Mouse (Mus musculus): ENCODE data around the gene Hinfp. TPM values are rescaled to one million over a fixed set of nuclear protein-coding genes. Genes with fewer than 3 reads are reported as not detected.

Hinfp gene
- polyA plus RNA-seq, 1 experiment from 2014 or later = 14.9 TPM

- Histone ChIP-seq H3K27ac (no peak overlapping the region), H3K4me1 (replicated peaks; ENCODE audit: insufficient read depth, low read length) (peaks cover 16% of the 10 kb centered on the region), H3K4me3 (replicated peaks; ENCODE audit: low read depth, low read length) (no peak overlapping the region), H3K9me3 (replicated peaks; ENCODE audit: low read length) (no peaks in the 10 kb centered on the region), H3K36me3 (ENCODE audit: insufficient read depth, low read length) (peaks cover 37% of the 10 kb centered on the region), H3K27me3 (ENCODE audit: insufficient read depth, low read length) (no peaks in the 10 kb centered on the region), H3K9ac (ENCODE audit: low read depth, low read length) (no peak overlapping the region), H3K4me2 (ENCODE audit: low read length) (peak overlapping the region; percentile 93; the same call in 1 of the 2 replicates)
- DNase-seq (ENCODE audit: low spot score) (no peak), ATAC-seq (replicated peaks; ENCODE audit: low FRiP score, low read depth) (no peak)
- 72% methylated on average over 4 of the region's 4 CpGs for WGBS
- no peak for TF ChIP-seq CTCF (IDR thresholded peaks at IDR 0.05; ENCODE audit: low read depth)
These were observed 12.0 kb upstream of the Hinfp start for GRCm38 (mm10) chr9:44317452-44317851.

- DNase-seq (ENCODE audit: low spot score) = no peak
- 94% methylated on average over 18 of the region's 18 CpGs for WGBS
- no peak for TF ChIP-seq CTCF (IDR thresholded peaks at IDR 0.05; ENCODE audit: low read depth)
These were observed 9.4 kb upstream of the Hinfp start for GRCm38 (mm10) chr9:44314910-44315309.

GRCm38 (mm10) chr9:44314257-44314547, 8.7 kb upstream of the Hinfp start:
- TF ChIP-seq CTCF (IDR thresholded peaks at IDR 0.05; ENCODE audit: low read depth) = no peak
- Histone ChIP-seq H3K9ac (ENCODE audit: low read depth, low read length) (no peak overlapping the region), H3K36me3 (ENCODE audit: insufficient read depth, low read length) (peaks cover 37% of the 10 kb centered on the region), H3K27me3 (ENCODE audit: insufficient read depth, low read length) (no peaks in the 10 kb centered on the region), H3K27ac (no peak overlapping the region), H3K9me3 (replicated peaks; ENCODE audit: low read length) (no peaks in the 10 kb centered on the region), H3K4me2 (ENCODE audit: low read length) (no peak overlapping the region), H3K4me3 (replicated peaks; ENCODE audit: low read depth, low read length) (no peak overlapping the region), H3K4me1 (replicated peaks; ENCODE audit: insufficient read depth, low read length) (peaks cover 17% of the 10 kb centered on the region)
- WGBS = 74% methylated on average over 4 of the region's 4 CpGs
- ATAC-seq (replicated peaks; ENCODE audit: low FRiP score, low read depth) (no peak), DNase-seq (ENCODE audit: low spot score) (no peak)

More at GRCm38 (mm10) chr9:44314910-44315309, 9.4 kb upstream of the Hinfp start:
- no peak overlapping the region for H3K4me3 ChIP-seq (replicated peaks; ENCODE audit: low read depth, low read length)
- no peak for ATAC-seq (replicated peaks; ENCODE audit: low FRiP score, low read depth)
- H3K27ac ChIP-seq = no peak overlapping the region
- no peaks in the 10 kb centered on the region for H3K9me3 ChIP-seq (replicated peaks; ENCODE audit: low read length)
- no peak overlapping the region for H3K4me2 ChIP-seq (ENCODE audit: low read length)
- H3K36me3 ChIP-seq (ENCODE audit: insufficient read depth, low read length) = peaks cover 37% of the 10 kb centered on the region
- peaks cover 19% of the 10 kb centered on the region for H3K4me1 ChIP-seq (replicated peaks; ENCODE audit: insufficient read depth, low read length)
- no peaks in the 10 kb centered on the region for H3K27me3 ChIP-seq (ENCODE audit: insufficient read depth, low read length)
- no peak overlapping the region for H3K9ac ChIP-seq (ENCODE audit: low read depth, low read length)

GRCm38 (mm10) chr9:44313476-44314256, 8.2 kb upstream of the Hinfp start:
- no peak for TF ChIP-seq CTCF (IDR thresholded peaks at IDR 0.05; ENCODE audit: low read depth)
- H3K4me3 ChIP-seq (replicated peaks; ENCODE audit: low read depth, low read length) = no peak overlapping the region
- 83% methylated on average over 19 of the region's 19 CpGs for whole genome bisulfite sequencing
- H3K9me3 ChIP-seq (replicated peaks; ENCODE audit: low read length) = no peaks in the 10 kb centered on the region
- no peak overlapping the region for H3K9ac ChIP-seq (ENCODE audit: low read depth, low read length)
- H3K27me3 ChIP-seq (ENCODE audit: insufficient read depth, low read length) = no peaks in the 10 kb centered on the region
- peaks cover 11% of the 10 kb centered on the region for H3K4me1 ChIP-seq (replicated peaks; ENCODE audit: insufficient read depth, low read length)
- no peak for ATAC-seq (replicated peaks; ENCODE audit: low FRiP score, low read depth)
- H3K27ac ChIP-seq = no peak overlapping the region
- peaks cover 37% of the 10 kb centered on the region for H3K36me3 ChIP-seq (ENCODE audit: insufficient read depth, low read length)
- H3K4me2 ChIP-seq (ENCODE audit: low read length) = no peak overlapping the region
- DNase-seq (ENCODE audit: low spot score) = no peak

- WGBS = 21% methylated on average over 27 of the region's 27 CpGs
- H3K4me2 ChIP-seq (ENCODE audit: low read length) = peak overlapping the region; percentile 35
- no peak overlapping the region for H3K4me3 ChIP-seq (replicated peaks; ENCODE audit: low read depth, low read length)
- ATAC-seq (replicated peaks; ENCODE audit: low FRiP score, low read depth) = peak; percentile 58; the same call in 1 of the 2 replicates
- peak; percentile 85 for DNase-seq (ENCODE audit: low spot score)
- TF ChIP-seq CTCF (IDR thresholded peaks at IDR 0.05; ENCODE audit: low read depth) = 0 out of 2 replicates have a peak, but pooled peaks have one; percentile 13
- H3K27me3 ChIP-seq (ENCODE audit: insufficient read depth, low read length) = no peaks in the 10 kb centered on the region
- H3K9ac ChIP-seq (ENCODE audit: low read depth, low read length) = 0 out of 2 replicates have a peak overlapping the region, but pooled peaks have one; percentile 35
- H3K4me1 ChIP-seq (replicated peaks; ENCODE audit: insufficient read depth, low read length) = 0 out of 2 replicates have a peak, but pooled peaks cover 3% of the 10 kb centered on the region
- H3K27ac ChIP-seq = peak overlapping the region; percentile 75
- peaks cover 35% of the 10 kb centered on the region for H3K36me3 ChIP-seq (ENCODE audit: insufficient read depth, low read length)
- no peaks in the 10 kb centered on the region for H3K9me3 ChIP-seq (replicated peaks; ENCODE audit: low read length)
These were observed 6.0 kb upstream of the Hinfp start for GRCm38 (mm10) chr9:44311136-44312134.

GRCm38 (mm10) chr9:44310750-44311135, 5.3 kb upstream of the Hinfp start:
- peaks cover 28% of the 10 kb centered on the region for H3K36me3 ChIP-seq (ENCODE audit: insufficient read depth, low read length)
- TF ChIP-seq CTCF (IDR thresholded peaks at IDR 0.05; ENCODE audit: low read depth) = no peak
- DNase-seq (ENCODE audit: low spot score) = no peak
- 44% methylated on average over 10 of the region's 10 CpGs for WGBS
- H3K4me2 ChIP-seq (ENCODE audit: low read length) = peak overlapping the region; percentile 35
- H3K27ac ChIP-seq = peak overlapping the region; percentile 75
- no peak for ATAC-seq (replicated peaks; ENCODE audit: low FRiP score, low read depth)
- H3K9ac ChIP-seq (ENCODE audit: low read depth, low read length) = no peak overlapping the region
- H3K4me3 ChIP-seq (replicated peaks; ENCODE audit: low read depth, low read length) = no peak overlapping the region
- H3K4me1 ChIP-seq (replicated peaks; ENCODE audit: insufficient read depth, low read length) = 0 out of 2 replicates have a peak, but pooled peaks cover 3% of the 10 kb centered on the region
- no peaks in the 10 kb centered on the region for H3K9me3 ChIP-seq (replicated peaks; ENCODE audit: low read length)
- H3K27me3 ChIP-seq (ENCODE audit: insufficient read depth, low read length) = no peaks in the 10 kb centered on the region
